Mouse (Mus musculus): ENCODE data around the gene Ercc1. TPM values are rescaled to one million over a fixed set of nuclear protein-coding genes. Genes with fewer than 3 reads are reported as not detected.

Ercc1 gene
- polyA plus RNA-seq, 1 experiment from 2014 or later: 85.7 TPM

MicroRNAs within 50 kb of the gene (microRNA counts, 519-probe panel; counts per million panel counts)
- 31.7 counts per million for microRNA mmu-miR-343

Small RNAs within 50 kb of the gene (microRNA-seq; reads per million reads assigned to microRNA genes)
- not detected for gene Mir343

Other genes with a start within 250 kb of the Ercc1 start
- gene Gm4969, start 226.4 kb upstream of the Ercc1 start, polyA plus RNA-seq (2015; fragmentation: Nextera tagmentation; extraction: Ambion mirVana): 2.9 and 3.4 TPM in 2 replicates
- gene Fbxo46, start 224.9 kb upstream of the Ercc1 start, polyA plus RNA-seq (2015; fragmentation: Nextera tagmentation; extraction: Ambion mirVana): 16.1 and 16.3 TPM in 2 replicates
- gene Qpctl, start 195.5 kb upstream of the Ercc1 start, polyA plus RNA-seq (2015; fragmentation: Nextera tagmentation; extraction: Ambion mirVana): 13.5 and 14.4 TPM in 2 replicates
- 157 and 162 TPM in 2 replicates for gene Snrpd2, start 195.1 kb upstream of the Ercc1 start, polyA plus RNA-seq (2015; fragmentation: Nextera tagmentation; extraction: Ambion mirVana)
- 0.76 and 1.0 TPM in 2 replicates for gene Gipr, start 178.7 kb upstream of the Ercc1 start, polyA plus RNA-seq (2015; fragmentation: Nextera tagmentation; extraction: Ambion mirVana)
- gene Eml2, start 168.4 kb upstream of the Ercc1 start, polyA plus RNA-seq (2015; fragmentation: Nextera tagmentation; extraction: Ambion mirVana): 9.5 and 16.8 TPM in 2 replicates
- gene Gpr4, start 132.2 kb upstream of the Ercc1 start, polyA plus RNA-seq (2015; fragmentation: Nextera tagmentation; extraction: Ambion mirVana): 2.7 and 3.3 TPM in 2 replicates
- 38.8 and 40.5 TPM in 2 replicates for gene Opa3, start 116.4 kb upstream of the Ercc1 start, polyA plus RNA-seq (2015; fragmentation: Nextera tagmentation; extraction: Ambion mirVana)
- 87.4 and 89.8 TPM in 2 replicates for gene Vasp, start 73.0 kb upstream of the Ercc1 start, polyA plus RNA-seq (2015; fragmentation: Nextera tagmentation; extraction: Ambion mirVana)
- gene Ppm1n, start 64.7 kb upstream of the Ercc1 start, polyA plus RNA-seq (2015; fragmentation: Nextera tagmentation; extraction: Ambion mirVana): 0.13 TPM in 1 of 2 replicates, not detected in the other
- gene Rtn2, start 62.2 kb upstream of the Ercc1 start, polyA plus RNA-seq (2015; fragmentation: Nextera tagmentation; extraction: Ambion mirVana): 8.3 and 9.2 TPM in 2 replicates
- gene Fosb, start 34.7 kb upstream of the Ercc1 start, polyA plus RNA-seq (2015; fragmentation: Nextera tagmentation; extraction: Ambion mirVana): 0.09 and 0.26 TPM in 2 replicates
- 27.0 and 28.3 TPM in 2 replicates for gene Cd3eap, start 14.7 kb downstream of the Ercc1 start, polyA plus RNA-seq (2015; fragmentation: Nextera tagmentation; extraction: Ambion mirVana)
- 5.5 and 5.8 TPM in 2 replicates for gene Ppp1r13l, start 15.0 kb downstream of the Ercc1 start, polyA plus RNA-seq (2015; fragmentation: Nextera tagmentation; extraction: Ambion mirVana)
- gene Ercc2, start 37.2 kb downstream of the Ercc1 start, polyA plus RNA-seq (2015; fragmentation: Nextera tagmentation; extraction: Ambion mirVana): 16.0 and 19.5 TPM in 2 replicates
- 5.1 and 6.3 TPM in 2 replicates for gene Klc3, start 59.3 kb downstream of the Ercc1 start, polyA plus RNA-seq (2015; fragmentation: Nextera tagmentation; extraction: Ambion mirVana)
- 22.6 and 58.1 TPM in 2 replicates for gene Ckm, start 60.0 kb downstream of the Ercc1 start, polyA plus RNA-seq (2015; fragmentation: Nextera tagmentation; extraction: Ambion mirVana)
- 6.6 and 9.4 TPM in 2 replicates for gene Mark4, start 114.0 kb downstream of the Ercc1 start, polyA plus RNA-seq (2015; fragmentation: Nextera tagmentation; extraction: Ambion mirVana)
- 3.0 TPM in 2 replicates for gene Exoc3l2, start 118.6 kb downstream of the Ercc1 start, polyA plus RNA-seq (2015; fragmentation: Nextera tagmentation; extraction: Ambion mirVana)
- 2.3 and 2.6 TPM in 2 replicates for gene Bloc1s3, start 163.6 kb downstream of the Ercc1 start, polyA plus RNA-seq (2015; fragmentation: Nextera tagmentation; extraction: Ambion mirVana)
- gene Trappc6a, start 163.6 kb downstream of the Ercc1 start, polyA plus RNA-seq (2015; fragmentation: Nextera tagmentation; extraction: Ambion mirVana): 76.2 and 81.2 TPM in 2 replicates
- gene Nkpd1, start 173.1 kb downstream of the Ercc1 start, polyA plus RNA-seq (2015; fragmentation: Nextera tagmentation; extraction: Ambion mirVana): 0.10 and 0.15 TPM in 2 replicates
- 21.3 and 24.4 TPM in 2 replicates for gene Ppp1r37, start 218.3 kb downstream of the Ercc1 start, polyA plus RNA-seq (2015; fragmentation: Nextera tagmentation; extraction: Ambion mirVana)
- gene Zfp296, start 232.5 kb downstream of the Ercc1 start, polyA plus RNA-seq (2015; fragmentation: Nextera tagmentation; extraction: Ambion mirVana): 0.55 and 0.66 TPM in 2 replicates
- gene Gemin7, start 232.8 kb downstream of the Ercc1 start, polyA plus RNA-seq (2015; fragmentation: Nextera tagmentation; extraction: Ambion mirVana): 148 and 161 TPM in 2 replicates